ENCODE assay signal across 8 mouse cellular contexts in genomic region chr10:105489970-105490735, GRCm38 (mm10).
DNase-seq lines count a peak whose midpoint lies in the region; ATAC-seq lines count a peak whose summit lies in the region.

No protein-coding gene starts in this region.

- 0 out of 2 replicates have a peak overlapping the region, but pooled peaks have one; percentile 11 for H3K4me2 ChIP-seq in hindbrain, embryonic 12.5 days (replicated peaks)
- peak overlapping the region; percentile 32 for H3K4me2 ChIP-seq in midbrain, embryonic 14.5 days (ENCODE audit: low read length)

- H3K4me1 ChIP-seq in hindbrain, embryonic 12.5 days = peaks cover 7% of the 10 kb centered on the region; the same call in 1 of the 2 replicates
- no peaks in the 10 kb centered on the region; the same call in 1 of the 2 replicates for H3K4me1 ChIP-seq in midbrain, embryonic 14.5 days (ENCODE audit: control insufficient read depth, insufficient read depth, low read length)

- no peak for DNase-seq in frontal cortex, postnatal 14 days (ENCODE audit: low spot score in 2 of 2)
- DNase-seq in embryo, embryonic 10.5 days (ENCODE audit: low spot score) = peak; percentile 61
- no peak for DNase-seq in midbrain, embryonic 14.5 days
- DNase-seq in thymus, adult 18-20 months = no peak

- H3K36me3 ChIP-seq in hindbrain, embryonic 12.5 days = no peaks in the 10 kb centered on the region
- no peaks in the 10 kb centered on the region for H3K36me3 ChIP-seq in midbrain, embryonic 14.5 days (ENCODE audit: control insufficient read depth, insufficient read depth, low read length)

- WGBS in hindbrain, embryonic 12.5 days = 46% methylated on average over 14 of the region's 14 CpGs
- 34% methylated on average over 14 of the region's 14 CpGs for WGBS in midbrain, embryonic 14.5 days

- H3K9ac ChIP-seq in hindbrain, embryonic 12.5 days = no peak overlapping the region
- H3K9ac ChIP-seq in midbrain, embryonic 14.5 days (replicated peaks; ENCODE audit: low read length) = no peak overlapping the region

- H3K27ac ChIP-seq in hindbrain, embryonic 12.5 days = peak overlapping the region; percentile 55
- H3K27ac ChIP-seq in midbrain, embryonic 14.5 days (replicated peaks; ENCODE audit: low read depth, low read length) = no peak overlapping the region

- H3K9me3 ChIP-seq in hindbrain, embryonic 12.5 days (replicated peaks) = no peaks in the 10 kb centered on the region
- no peaks in the 10 kb centered on the region for H3K9me3 ChIP-seq in midbrain, embryonic 14.5 days (ENCODE audit: control insufficient read depth, low read length)

- no peaks in the 10 kb centered on the region for H3K27me3 ChIP-seq in hindbrain, embryonic 12.5 days
- H3K27me3 ChIP-seq in midbrain, embryonic 14.5 days (ENCODE audit: control insufficient read depth, insufficient read depth, low read length) = no peaks in the 10 kb centered on the region

- ATAC-seq in frontal cortex, adult (ENCODE audit: low TSS enrichment) = peak; percentile 66
- peak; percentile 86 for ATAC-seq in hindbrain, embryonic 12.5 days (ENCODE audit: low FRiP score)
- peak; percentile 59; the same call in 1 of the 2 replicates for ATAC-seq in midbrain, embryonic 14.5 days (ENCODE audit: low FRiP score, low TSS enrichment)
- no peak for ATAC-seq in megakaryocyte-erythroid progenitor cell, adult 5-6 weeks (replicated peaks; ENCODE audit: low FRiP score, low TSS enrichment, poor library complexity, severe bottlenecking)
- ATAC-seq in monocyte, adult 5-6 weeks (replicated peaks; ENCODE audit: insufficient number of reproducible peaks, low FRiP score, low TSS enrichment, poor library complexity, severe bottlenecking) = no peak

- H3K4me3 ChIP-seq in hindbrain, embryonic 12.5 days = no peak overlapping the region
- H3K4me3 ChIP-seq in midbrain, embryonic 14.5 days (replicated peaks; ENCODE audit: low read depth, low read length) = no peak overlapping the region

Comparison
In these comparisons a context has a peak if more than half of its experiments do, and no peak if none do; other contexts are left out.
1. ATAC-seq: peak in frontal cortex, adult (single experiment), hindbrain, embryonic 12.5 days (single experiment) and midbrain, embryonic 14.5 days (single experiment); none in megakaryocyte-erythroid progenitor cell, adult 5-6 weeks (single experiment) and monocyte, adult 5-6 weeks (single experiment).